Mouse (Mus musculus): Measurements from ENCODE around the gene Fam118a. TPM values are rescaled to one million over a fixed set of nuclear protein-coding genes. Genes with fewer than 3 reads are reported as not detected.

Gene Fam118a
- polyA plus RNA-seq, 1 experiment from 2014 or later: 28.0 TPM

- Histone ChIP-seq H3K27me3 (ENCODE audit: control insufficient read depth, insufficient read depth, low read length) (no peaks in the 10 kb centered on the region), H3K4me3 (replicated peaks; ENCODE audit: low read depth, low read length) (peak within 1 kb of the TSS; percentile 77), H3K27ac (replicated peaks; ENCODE audit: low read depth, low read length) (peak within 1 kb of the TSS; percentile 79), H3K9me3 (ENCODE audit: control insufficient read depth, low read length) (no peaks in the 10 kb centered on the region), H3K9ac (replicated peaks; ENCODE audit: low read length) (peak within 1 kb of the TSS; percentile 95), H3K4me1 (ENCODE audit: control insufficient read depth, insufficient read depth, low read length) (peaks cover 40% of the 10 kb centered on the region), H3K4me2 (ENCODE audit: low read length) (peak within 1 kb of the TSS; percentile 60), H3K36me3 (ENCODE audit: control insufficient read depth, insufficient read depth, low read length) (no peaks in the 10 kb centered on the region)
- WGBS: 3% methylated on average over 43 of the region's 59 CpGs
- ATAC-seq (ENCODE audit: low FRiP score, low TSS enrichment) (peak; percentile 91), DNase-seq (peak; percentile 96)
Observed at GRCm38 (mm10) chr15:84987874-84988825, 40.6 kb upstream of the Fam118a start, which contains the start of gene 5031439G07Rik. Gene 5031439G07Rik (minus strand): TSS chr15:84988551.

DNA sequence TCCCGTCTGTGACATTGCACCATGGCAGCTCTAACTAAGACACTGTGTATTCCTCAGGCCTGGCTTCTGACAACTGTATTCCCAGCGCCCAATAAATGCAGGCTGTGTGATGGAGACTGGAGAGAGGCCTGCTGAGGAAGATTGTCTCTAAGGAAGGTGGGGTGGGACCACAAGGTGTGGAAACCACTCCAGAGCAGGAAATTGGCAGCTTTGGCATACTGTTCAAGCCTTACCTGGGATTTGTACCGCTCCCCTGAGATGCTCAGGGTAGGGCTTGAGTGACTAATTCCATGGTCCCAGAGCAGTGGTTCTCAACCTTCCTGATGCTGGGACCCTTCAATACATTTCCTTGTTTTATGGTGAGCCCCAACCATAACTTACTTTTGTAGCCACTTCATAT, 39.6 kb upstream of the Fam118a start:
- Histone ChIP-seq H3K9me3 (ENCODE audit: control insufficient read depth, low read length) (no peaks in the 10 kb centered on the region), H3K36me3 (ENCODE audit: control insufficient read depth, insufficient read depth, low read length) (no peaks in the 10 kb centered on the region), H3K4me3 (replicated peaks; ENCODE audit: low read depth, low read length) (no peak overlapping the region), H3K9ac (replicated peaks; ENCODE audit: low read length) (no peak overlapping the region), H3K4me2 (ENCODE audit: low read length) (no peak overlapping the region), H3K27ac (replicated peaks; ENCODE audit: low read depth, low read length) (no peak overlapping the region), H3K27me3 (ENCODE audit: control insufficient read depth, insufficient read depth, low read length) (no peaks in the 10 kb centered on the region), H3K4me1 (ENCODE audit: control insufficient read depth, insufficient read depth, low read length) (peaks cover 33% of the 10 kb centered on the region)
- DNase-seq (no peak), ATAC-seq (ENCODE audit: low FRiP score, low TSS enrichment) (no peak)
- WGBS: 64% methylated on average over 3 of the region's 3 CpGs

DNA sequence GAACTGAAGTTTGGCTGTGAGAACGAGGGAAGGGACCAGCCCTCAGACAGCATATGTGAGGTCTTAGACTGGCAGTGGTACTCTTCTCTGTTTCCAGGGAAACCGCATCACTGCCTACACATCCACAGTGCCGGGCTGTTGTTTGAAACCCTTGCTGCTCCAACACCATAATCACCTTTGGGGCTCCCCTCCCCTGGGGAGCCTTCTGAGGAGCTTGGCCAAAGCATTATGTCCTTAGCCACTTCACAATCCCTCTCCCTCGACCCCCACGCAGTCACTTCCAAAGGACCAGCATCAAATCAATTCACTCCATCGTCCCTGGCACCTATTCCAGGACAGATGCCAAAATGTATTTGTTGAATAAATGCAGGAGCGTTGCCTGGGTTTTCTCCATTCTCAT, 39.0 kb upstream of the Fam118a start:
- DNase-seq (peak; percentile 43), ATAC-seq (ENCODE audit: low FRiP score, low TSS enrichment) (no peak)
- Histone ChIP-seq H3K27ac (replicated peaks; ENCODE audit: low read depth, low read length) (no peak overlapping the region), H3K4me2 (ENCODE audit: low read length) (no peak overlapping the region), H3K4me3 (replicated peaks; ENCODE audit: low read depth, low read length) (no peak overlapping the region), H3K27me3 (ENCODE audit: control insufficient read depth, insufficient read depth, low read length) (no peaks in the 10 kb centered on the region), H3K9me3 (ENCODE audit: control insufficient read depth, low read length) (no peaks in the 10 kb centered on the region), H3K4me1 (ENCODE audit: control insufficient read depth, insufficient read depth, low read length) (peaks cover 33% of the 10 kb centered on the region), H3K9ac (replicated peaks; ENCODE audit: low read length) (no peak overlapping the region), H3K36me3 (ENCODE audit: control insufficient read depth, insufficient read depth, low read length) (no peaks in the 10 kb centered on the region)
- 22% methylated on average over 7 of the region's 7 CpGs for WGBS

DNA sequence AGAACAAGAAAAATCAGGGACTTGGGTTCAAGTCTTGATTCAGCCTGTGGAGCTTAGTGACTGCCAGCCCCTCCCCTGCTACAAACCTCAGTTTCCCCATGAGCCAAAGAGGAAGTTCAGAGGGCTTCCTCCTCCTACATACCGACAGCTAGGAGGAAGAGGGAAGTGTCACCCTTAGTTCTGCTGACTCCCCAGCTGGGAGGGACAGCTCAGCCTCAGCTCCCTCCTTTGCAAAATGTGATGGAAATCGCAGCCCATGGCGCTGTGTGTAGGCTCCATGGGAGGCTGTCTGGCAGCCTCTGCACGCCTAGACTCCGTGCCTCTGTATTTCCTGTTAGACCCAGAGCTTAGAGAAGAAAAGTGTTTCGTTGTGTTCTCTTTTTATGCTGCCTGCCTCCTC, 34.2 kb upstream of the Fam118a start:
- DNase-seq: no peak
- H3K36me3 ChIP-seq (ENCODE audit: control insufficient read depth, insufficient read depth, low read length): no peaks in the 10 kb centered on the region
- H3K4me2 ChIP-seq (ENCODE audit: low read length): no peak overlapping the region
- H3K9ac ChIP-seq (replicated peaks; ENCODE audit: low read length): no peak overlapping the region
- no peak for ATAC-seq (ENCODE audit: low FRiP score, low TSS enrichment)
- 65% methylated on average over 6 of the region's 6 CpGs for WGBS
- no peaks in the 10 kb centered on the region for H3K27me3 ChIP-seq (ENCODE audit: control insufficient read depth, insufficient read depth, low read length)
- 0 out of 2 replicates have a peak, but pooled peaks cover 4% of the 10 kb centered on the region for H3K4me1 ChIP-seq (ENCODE audit: control insufficient read depth, insufficient read depth, low read length)
- no peak overlapping the region for H3K4me3 ChIP-seq (replicated peaks; ENCODE audit: low read depth, low read length)
- H3K9me3 ChIP-seq (ENCODE audit: control insufficient read depth, low read length): no peaks in the 10 kb centered on the region
- H3K27ac ChIP-seq (replicated peaks; ENCODE audit: low read depth, low read length): no peak overlapping the region

GRCm38 (mm10) chr15:84995041-84995440, 33.7 kb upstream of the Fam118a start:
- H3K27ac ChIP-seq (replicated peaks; ENCODE audit: low read depth, low read length): no peak overlapping the region
- no peak overlapping the region for H3K9ac ChIP-seq (replicated peaks; ENCODE audit: low read length)
- DNase-seq: no peak
- no peak for ATAC-seq (ENCODE audit: low FRiP score, low TSS enrichment)
- H3K27me3 ChIP-seq (ENCODE audit: control insufficient read depth, insufficient read depth, low read length): no peaks in the 10 kb centered on the region
- H3K9me3 ChIP-seq (ENCODE audit: control insufficient read depth, low read length): no peaks in the 10 kb centered on the region
- no peak overlapping the region for H3K4me2 ChIP-seq (ENCODE audit: low read length)
- H3K36me3 ChIP-seq (ENCODE audit: control insufficient read depth, insufficient read depth, low read length): no peaks in the 10 kb centered on the region
- no peak overlapping the region for H3K4me3 ChIP-seq (replicated peaks; ENCODE audit: low read depth, low read length)
- no peaks in the 10 kb centered on the region for H3K4me1 ChIP-seq (ENCODE audit: control insufficient read depth, insufficient read depth, low read length)
- 51% methylated on average over 6 of the region's 6 CpGs for WGBS

- 5% methylated on average over 1 of the region's 1 CpGs for WGBS
- no peak overlapping the region for H3K4me3 ChIP-seq (replicated peaks; ENCODE audit: low read depth, low read length)
- H3K9me3 ChIP-seq (ENCODE audit: control insufficient read depth, low read length): no peaks in the 10 kb centered on the region
- H3K9ac ChIP-seq (replicated peaks; ENCODE audit: low read length): no peak overlapping the region
- H3K4me2 ChIP-seq (ENCODE audit: low read length): no peak overlapping the region
- ATAC-seq (ENCODE audit: low FRiP score, low TSS enrichment) (no peak), DNase-seq (peak; percentile 61)
- H3K27ac ChIP-seq (replicated peaks; ENCODE audit: low read depth, low read length): no peak overlapping the region
- H3K4me1 ChIP-seq (ENCODE audit: control insufficient read depth, insufficient read depth, low read length): no peaks in the 10 kb centered on the region
- no peaks in the 10 kb centered on the region for H3K36me3 ChIP-seq (ENCODE audit: control insufficient read depth, insufficient read depth, low read length)
- no peaks in the 10 kb centered on the region for H3K27me3 ChIP-seq (ENCODE audit: control insufficient read depth, insufficient read depth, low read length)
Observed at GRCm38 (mm10) chr15:84995967-84996366, 32.8 kb upstream of the Fam118a start.

DNA sequence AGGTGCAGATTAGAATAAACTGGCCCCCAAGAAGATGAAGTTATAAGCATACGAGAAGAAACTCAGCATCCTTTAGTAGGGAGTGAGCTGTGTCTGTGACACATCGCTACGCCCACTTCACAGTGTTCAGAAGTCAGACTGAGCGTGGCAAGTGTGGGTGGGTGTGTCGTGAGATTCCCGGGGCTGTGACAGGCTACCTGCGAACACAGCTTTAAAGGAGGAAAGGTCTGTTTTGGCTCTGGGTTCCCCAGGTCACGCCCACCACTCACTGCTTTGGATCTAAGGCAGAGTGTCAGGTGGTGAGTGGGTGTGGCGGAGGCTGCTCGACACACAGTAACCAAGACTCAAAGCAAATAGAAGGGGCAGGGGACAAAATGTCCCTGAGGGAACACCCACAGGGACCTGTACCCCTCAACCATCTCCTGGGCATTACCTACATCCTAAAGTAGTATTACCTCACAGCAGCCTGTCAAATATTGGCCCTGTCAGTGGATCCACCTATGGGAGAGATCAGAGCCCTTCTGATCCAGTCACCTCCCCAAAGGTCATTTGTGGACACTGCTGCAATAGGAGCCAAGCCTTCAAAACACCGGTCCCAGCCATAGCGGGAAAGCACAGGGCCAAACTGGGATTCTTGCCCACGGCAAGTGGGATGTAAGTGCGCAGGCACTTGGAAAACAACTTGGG, 30.8 kb upstream of the Fam118a start:
- Histone ChIP-seq H3K9ac (replicated peaks; ENCODE audit: low read length) (no peak overlapping the region), H3K36me3 (ENCODE audit: control insufficient read depth, insufficient read depth, low read length) (no peaks in the 10 kb centered on the region), H3K27ac (replicated peaks; ENCODE audit: low read depth, low read length) (no peak overlapping the region), H3K27me3 (ENCODE audit: control insufficient read depth, insufficient read depth, low read length) (0 out of 2 replicates have a peak, but pooled peaks cover 8% of the 10 kb centered on the region), H3K9me3 (ENCODE audit: control insufficient read depth, low read length) (no peaks in the 10 kb centered on the region), H3K4me1 (ENCODE audit: control insufficient read depth, insufficient read depth, low read length) (no peaks in the 10 kb centered on the region), H3K4me3 (replicated peaks; ENCODE audit: low read depth, low read length) (no peak overlapping the region), H3K4me2 (ENCODE audit: low read length) (no peak overlapping the region)
- DNase-seq (no peak), ATAC-seq (ENCODE audit: low FRiP score, low TSS enrichment) (no peak)
- 74% methylated on average over 14 of the region's 14 CpGs for WGBS

DNA sequence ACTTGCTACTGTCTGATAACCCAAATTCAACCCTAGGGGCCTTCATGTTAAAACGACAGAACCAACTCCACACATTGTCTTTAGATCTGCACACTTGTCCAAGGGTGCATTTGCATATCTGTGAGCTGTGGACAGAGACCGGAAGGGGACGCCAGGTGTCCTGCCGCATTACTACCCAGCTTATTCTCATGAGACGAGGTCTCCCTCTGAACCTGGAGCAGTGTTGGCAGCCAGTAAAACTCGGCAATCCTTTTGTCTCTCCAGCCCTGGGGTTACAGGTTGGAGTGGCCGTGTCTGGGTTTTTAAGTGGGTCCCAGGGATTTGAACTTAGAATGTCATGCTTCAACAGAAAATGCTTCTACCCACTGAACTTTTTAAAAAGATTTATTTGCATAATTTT, 28.8 kb upstream of the Fam118a start:
- Histone ChIP-seq H3K4me3 (replicated peaks; ENCODE audit: low read depth, low read length) (no peak overlapping the region), H3K9me3 (ENCODE audit: control insufficient read depth, low read length) (no peaks in the 10 kb centered on the region), H3K4me1 (ENCODE audit: control insufficient read depth, insufficient read depth, low read length) (no peaks in the 10 kb centered on the region), H3K4me2 (ENCODE audit: low read length) (no peak overlapping the region), H3K27ac (replicated peaks; ENCODE audit: low read depth, low read length) (no peak overlapping the region), H3K36me3 (ENCODE audit: control insufficient read depth, insufficient read depth, low read length) (no peaks in the 10 kb centered on the region), H3K9ac (replicated peaks; ENCODE audit: low read length) (no peak overlapping the region), H3K27me3 (ENCODE audit: control insufficient read depth, insufficient read depth, low read length) (0 out of 2 replicates have a peak, but pooled peaks cover 8% of the 10 kb centered on the region)
- no peak for DNase-seq
- WGBS: 56% methylated on average over 7 of the region's 7 CpGs
- no peak for ATAC-seq (ENCODE audit: low FRiP score, low TSS enrichment)

All from midbrain, embryonic 14.5 days (tissue).